Mouse (Mus musculus): ENCODE data around the gene 9330182L06Rik. TPM values are rescaled to one million over a fixed set of nuclear protein-coding genes. Genes with fewer than 3 reads are reported as not detected.

Gene 9330182L06Rik
- polyA plus RNA-seq, 1 experiment from 2014 or later, result 27.1 TPM

- no peaks in the 10 kb centered on the region for H3K4me1 ChIP-seq
- H3K27me3 ChIP-seq (replicated peaks), result no peaks in the 10 kb centered on the region
- H3K27ac ChIP-seq (replicated peaks), result no peak overlapping the region
- no peak overlapping the region for H3K4me2 ChIP-seq
- 63% methylated on average over 11 of the region's 11 CpGs for WGBS
- no peak overlapping the region for H3K4me3 ChIP-seq (replicated peaks)
- peak; percentile 58; the same call in 1 of the 2 replicates for ATAC-seq (ENCODE audit: low FRiP score)
- H3K9ac ChIP-seq (replicated peaks), result no peak overlapping the region
- no peaks in the 10 kb centered on the region for H3K9me3 ChIP-seq (replicated peaks)
- H3K36me3 ChIP-seq, result no peaks in the 10 kb centered on the region
Observed at GRCm38 (mm10) chr5:9367920-9368692, 102.2 kb downstream of the 9330182L06Rik start.

GRCm38 (mm10) chr5:9371127-9371526 is 105.2 kb downstream of the 9330182L06Rik start:
- 94% methylated on average over 3 of the region's 3 CpGs for WGBS
- H3K27me3 ChIP-seq (replicated peaks), result no peaks in the 10 kb centered on the region
- H3K9me3 ChIP-seq (replicated peaks), result no peaks in the 10 kb centered on the region
- no peak overlapping the region for H3K4me3 ChIP-seq (replicated peaks)
- H3K4me2 ChIP-seq, result no peak overlapping the region
- H3K9ac ChIP-seq (replicated peaks), result no peak overlapping the region
- ATAC-seq (ENCODE audit: low FRiP score), result no peak
- no peaks in the 10 kb centered on the region for H3K4me1 ChIP-seq
- no peaks in the 10 kb centered on the region for H3K36me3 ChIP-seq
- no peak overlapping the region for H3K27ac ChIP-seq (replicated peaks)

GRCm38 (mm10) chr5:9373341-9373740 is 107.4 kb downstream of the 9330182L06Rik start:
- Histone ChIP-seq H3K4me2 (no peak overlapping the region), H3K36me3 (no peaks in the 10 kb centered on the region)
- no peak for ATAC-seq (ENCODE audit: low FRiP score)

GRCm38 (mm10) chr5:9389968-9390367 is 124.0 kb downstream of the 9330182L06Rik start:
- no peak overlapping the region for H3K4me3 ChIP-seq (replicated peaks)
- peaks cover 4% of the 10 kb centered on the region for H3K4me1 ChIP-seq
- no peak overlapping the region for H3K4me2 ChIP-seq
- no peak for ATAC-seq (ENCODE audit: low FRiP score)
- H3K36me3 ChIP-seq, result no peaks in the 10 kb centered on the region
- no peak overlapping the region for H3K27ac ChIP-seq (replicated peaks)
- 43% methylated on average over 7 of the region's 7 CpGs for WGBS
- no peaks in the 10 kb centered on the region for H3K9me3 ChIP-seq (replicated peaks)
- no peak overlapping the region for H3K9ac ChIP-seq (replicated peaks)
- H3K27me3 ChIP-seq (replicated peaks), result no peaks in the 10 kb centered on the region

More at GRCm38 (mm10) chr5:9373341-9373740, 107.4 kb downstream of the 9330182L06Rik start:
- Histone ChIP-seq H3K9ac (replicated peaks) (no peak overlapping the region), H3K4me3 (replicated peaks) (no peak overlapping the region), H3K27me3 (replicated peaks) (no peaks in the 10 kb centered on the region), H3K9me3 (replicated peaks) (no peaks in the 10 kb centered on the region), H3K4me1 (no peaks in the 10 kb centered on the region), H3K27ac (replicated peaks) (no peak overlapping the region)
- WGBS, result 82% methylated on average over 4 of the region's 4 CpGs

DNA sequence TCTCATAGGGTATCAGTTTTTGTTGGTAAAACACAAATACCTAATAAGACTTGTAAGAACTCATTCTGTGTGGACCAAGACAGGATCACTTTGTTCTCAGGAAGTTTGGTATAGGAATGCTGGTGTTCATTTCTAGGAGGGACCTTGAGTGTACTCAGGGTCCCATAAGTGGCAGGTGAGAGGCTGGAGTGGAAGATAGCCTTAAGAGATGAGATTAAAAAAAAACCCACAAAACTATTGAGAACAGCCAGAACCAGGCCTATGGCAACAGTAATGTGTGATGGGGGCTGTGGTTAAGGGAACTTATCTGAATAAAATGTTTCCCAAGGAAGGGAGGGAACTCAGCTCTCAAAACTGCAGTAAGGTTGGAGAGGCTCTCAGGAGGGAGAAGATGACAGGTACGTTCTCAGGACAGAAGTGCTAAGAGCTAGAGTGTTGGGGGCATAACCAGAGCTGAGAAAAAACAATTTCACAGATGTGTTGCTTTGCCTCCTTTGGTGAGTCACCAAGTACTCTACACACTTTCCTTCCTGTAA is 126.0 kb downstream of the 9330182L06Rik start:
- Histone ChIP-seq H3K4me3 (replicated peaks) (no peak overlapping the region), H3K27me3 (replicated peaks) (no peaks in the 10 kb centered on the region), H3K9me3 (replicated peaks) (no peaks in the 10 kb centered on the region), H3K9ac (replicated peaks) (no peak overlapping the region), H3K36me3 (no peaks in the 10 kb centered on the region), H3K4me2 (no peak overlapping the region), H3K4me1 (peaks cover 4% of the 10 kb centered on the region), H3K27ac (replicated peaks) (no peak overlapping the region)
- no peak for ATAC-seq (ENCODE audit: low FRiP score)
- WGBS, result 75% methylated on average over 1 of the region's 1 CpGs

- Histone ChIP-seq H3K36me3 (0 out of 2 replicates have a peak, but pooled peaks cover 5% of the 10 kb centered on the region), H3K27me3 (replicated peaks) (no peaks in the 10 kb centered on the region), H3K4me1 (no peaks in the 10 kb centered on the region), H3K27ac (replicated peaks) (no peak overlapping the region), H3K9ac (replicated peaks) (no peak overlapping the region), H3K9me3 (replicated peaks) (no peaks in the 10 kb centered on the region), H3K4me2 (no peak overlapping the region), H3K4me3 (replicated peaks) (no peak overlapping the region)
- ATAC-seq (ENCODE audit: low FRiP score), result no peak
- WGBS, result 90% methylated on average over 7 of the region's 7 CpGs
Observed at GRCm38 (mm10) chr5:9417098-9417497, 151.2 kb downstream of the 9330182L06Rik start.

DNA sequence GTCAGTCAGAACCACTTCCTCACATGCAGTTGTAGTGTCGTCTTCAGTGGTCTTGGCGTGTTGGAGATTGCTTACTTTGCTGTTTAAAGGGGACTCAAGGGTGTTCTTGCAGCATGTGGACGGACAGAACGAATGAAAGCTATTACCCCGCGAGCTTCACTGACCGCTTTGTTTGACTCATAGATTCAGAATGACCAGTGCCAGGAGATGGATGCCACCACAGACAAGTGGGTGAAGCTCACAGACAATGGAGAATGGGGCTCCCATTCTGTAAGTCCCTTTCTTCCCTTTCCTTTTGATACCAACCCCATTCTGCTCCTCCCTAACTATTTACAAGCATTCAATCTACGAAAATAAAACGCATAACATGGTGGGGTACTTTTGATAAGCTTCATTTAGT is 151.9 kb downstream of the 9330182L06Rik start:
- Histone ChIP-seq H3K9me3 (replicated peaks) (no peaks in the 10 kb centered on the region), H3K27me3 (replicated peaks) (no peaks in the 10 kb centered on the region), H3K4me2 (no peak overlapping the region), H3K9ac (replicated peaks) (no peak overlapping the region), H3K36me3 (0 out of 2 replicates have a peak, but pooled peaks cover 5% of the 10 kb centered on the region), H3K27ac (replicated peaks) (no peak overlapping the region), H3K4me3 (replicated peaks) (no peak overlapping the region), H3K4me1 (no peaks in the 10 kb centered on the region)
- 69% methylated on average over 9 of the region's 9 CpGs for WGBS
- no peak for ATAC-seq (ENCODE audit: low FRiP score)

GRCm38 (mm10) chr5:9419964-9420363 is 154.0 kb downstream of the 9330182L06Rik start:
- no peak overlapping the region for H3K4me2 ChIP-seq
- 65% methylated on average over 1 of the region's 1 CpGs for WGBS
- no peaks in the 10 kb centered on the region for H3K9me3 ChIP-seq (replicated peaks)
- no peaks in the 10 kb centered on the region for H3K4me1 ChIP-seq
- no peak overlapping the region for H3K27ac ChIP-seq (replicated peaks)
- H3K4me3 ChIP-seq (replicated peaks), result no peak overlapping the region
- no peaks in the 10 kb centered on the region for H3K27me3 ChIP-seq (replicated peaks)
- peak; percentile 53; the same call in 1 of the 2 replicates for ATAC-seq (ENCODE audit: low FRiP score)
- H3K9ac ChIP-seq (replicated peaks), result no peak overlapping the region
- H3K36me3 ChIP-seq, result 0 out of 2 replicates have a peak, but pooled peaks cover 5% of the 10 kb centered on the region

DNA sequence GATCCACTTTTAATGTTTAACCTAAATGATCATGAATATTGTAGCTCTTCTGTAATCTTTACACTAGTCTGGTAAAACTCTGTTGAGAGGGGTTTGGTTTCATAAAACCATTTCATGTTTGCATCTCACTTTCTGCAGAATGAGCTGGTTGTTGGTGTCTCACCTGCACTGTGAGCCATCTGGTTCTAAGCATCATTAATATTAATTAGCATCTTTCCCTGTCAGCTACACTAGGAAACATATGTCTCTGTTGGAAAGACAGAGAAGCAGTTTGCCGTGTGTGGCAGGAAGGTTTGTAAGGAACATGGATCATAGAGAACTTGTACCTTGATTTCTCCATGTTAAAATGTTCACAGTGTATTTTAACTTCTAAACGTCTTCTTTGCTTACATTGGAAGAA is 158.5 kb downstream of the 9330182L06Rik start:
- 38% methylated on average over 2 of the region's 2 CpGs for WGBS
- Histone ChIP-seq H3K27me3 (replicated peaks) (no peaks in the 10 kb centered on the region), H3K9ac (replicated peaks) (no peak overlapping the region), H3K4me2 (no peak overlapping the region), H3K4me1 (no peaks in the 10 kb centered on the region), H3K36me3 (0 out of 2 replicates have a peak, but pooled peaks cover 5% of the 10 kb centered on the region), H3K9me3 (replicated peaks) (no peaks in the 10 kb centered on the region), H3K27ac (replicated peaks) (no peak overlapping the region), H3K4me3 (replicated peaks) (no peak overlapping the region)
- no peak for ATAC-seq (ENCODE audit: low FRiP score)

DNA sequence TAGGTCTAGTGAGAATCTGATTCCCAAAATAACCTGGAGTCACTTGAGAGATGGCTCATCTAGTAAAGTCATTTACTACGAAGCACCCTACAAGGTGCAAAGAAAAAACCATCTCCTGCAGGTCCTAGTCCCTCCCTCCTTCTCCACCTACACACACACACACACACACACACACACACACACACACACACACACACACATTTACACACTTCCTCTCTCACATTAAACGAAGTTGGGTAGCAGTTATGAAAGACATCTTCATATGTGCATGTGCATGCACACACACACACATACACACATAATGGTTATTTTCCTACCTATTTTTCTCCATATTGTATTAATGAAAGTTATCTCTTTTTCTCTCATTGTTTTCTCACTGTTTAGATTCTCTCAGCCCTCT is 161.2 kb downstream of the 9330182L06Rik start:
- H3K9ac ChIP-seq (replicated peaks), result no peak overlapping the region
- peak; percentile 46; the same call in 1 of the 2 replicates for ATAC-seq (ENCODE audit: low FRiP score)
- no peak overlapping the region for H3K4me3 ChIP-seq (replicated peaks)
- H3K4me1 ChIP-seq, result no peaks in the 10 kb centered on the region
- WGBS, result 78% methylated on average over 2 of the region's 2 CpGs
- no peaks in the 10 kb centered on the region for H3K9me3 ChIP-seq (replicated peaks)
- H3K36me3 ChIP-seq, result no peaks in the 10 kb centered on the region; the same call in 1 of the 2 replicates
- H3K27me3 ChIP-seq (replicated peaks), result no peaks in the 10 kb centered on the region
- H3K27ac ChIP-seq (replicated peaks), result no peak overlapping the region
- no peak overlapping the region for H3K4me2 ChIP-seq

GRCm38 (mm10) chr5:9427581-9428241 is 161.8 kb downstream of the 9330182L06Rik start:
- Histone ChIP-seq H3K9ac (replicated peaks) (no peak overlapping the region), H3K4me2 (no peak overlapping the region), H3K27ac (replicated peaks) (no peak overlapping the region), H3K9me3 (replicated peaks) (no peaks in the 10 kb centered on the region), H3K4me3 (replicated peaks) (no peak overlapping the region), H3K4me1 (no peaks in the 10 kb centered on the region), H3K27me3 (replicated peaks) (no peaks in the 10 kb centered on the region), H3K36me3 (no peaks in the 10 kb centered on the region; the same call in 1 of the 2 replicates)
- peak; percentile 88 for ATAC-seq (ENCODE audit: low FRiP score)
- WGBS, result 44% methylated on average over 10 of the region's 10 CpGs
